Mouse (Mus musculus) testis, adult 2 months (tissue): ENCODE data around the gene Rnf20. TPM values are rescaled to one million over a fixed set of nuclear protein-coding genes. Genes with fewer than 3 reads are reported as not detected.
A peak's percentile ranks its signal among the peaks of the same experiment; 100 is the strongest.

Experiments used
- H3K27ac ChIP-seq: fragments of 200-500 bp; 2 replicates; pipeline ENCODE4 v1.5.1; 2012; ENCODE audit warnings: low read depth, low read length; ENCODE audit not compliant: control insufficient read depth, insufficient read depth
- H3K27me3 ChIP-seq: fragments of 200-500 bp; 2 replicates; pipeline ENCODE4 v1.6.1; 2012; ENCODE audit warnings: mild to moderate bottlenecking, low read length, moderate library complexity; ENCODE audit not compliant: control insufficient read depth, insufficient read depth
- H3K36me3 ChIP-seq: fragments of 200-500 bp; 2 replicates; pipeline ENCODE4 v1.6.1; 2012; ENCODE audit warnings: mild to moderate bottlenecking, low read length; ENCODE audit not compliant: control insufficient read depth, insufficient read depth
- H3K4me1 ChIP-seq: fragments of 200-500 bp; 2 replicates; pipeline ENCODE4 v1.6.1; 2012; ENCODE audit warnings: low read length; ENCODE audit not compliant: control insufficient read depth, insufficient read depth
- H3K4me3 ChIP-seq: fragments of 200-500 bp; 2 replicates; pipeline ENCODE4 v1.5.1; 2012; ENCODE audit warnings: low read depth, mild to moderate bottlenecking, low read length, moderate library complexity, mixed read lengths; ENCODE audit not compliant: control insufficient read depth
- CTCF ChIP-seq: fragments of 200-500 bp; IDR thresholded peaks from 2 replicates; pipeline ENCODE4 v1.5.1; 2012; ENCODE audit warnings: low read depth, mild to moderate bottlenecking, inconsistent platforms, low read length, moderate library complexity; ENCODE audit not compliant: control insufficient read depth, insufficient read depth, insufficient replicate concordance
- POLR2A ChIP-seq: fragments of 200-500 bp; IDR thresholded peaks from 2 replicates; pipeline ENCODE4 v1.6.1; 2012; ENCODE audit warnings: low read depth, mild to moderate bottlenecking, inconsistent platforms, low read length, moderate library complexity; ENCODE audit not compliant: control insufficient read depth
- polyA plus RNA-seq: library from polyadenylated mRNA; depleted of rRNA; stranded (reverse); fragments of >200 nt; gene quantifications from 2 replicates; pipeline ENCODE4 v1.2.3, GENCODE M21; 2012; rRNA removed

Gene Rnf20
- polyA plus RNA-seq, 1 experiment: 11.7 TPM

GRCm38 (mm10) chr4:49688594-49689288 lies 56.9 kb downstream of the Rnf20 start:
- TF ChIP-seq POLR2A (no peak), CTCF (peak; percentile 31; the same call in 1 of the 2 replicates)
- H3K27me3 ChIP-seq: no peaks in the 10 kb centered on the region

GRCm38 (mm10) chr4:49691405-49692194 lies 59.8 kb downstream of the Rnf20 start:
- Histone ChIP-seq H3K27me3 (no peaks in the 10 kb centered on the region), H3K4me1 (no peaks in the 10 kb centered on the region), H3K4me3 (no peak overlapping the region), H3K27ac (no peak overlapping the region), H3K36me3 (no peaks in the 10 kb centered on the region)
- no peak for TF ChIP-seq POLR2A
- TF ChIP-seq CTCF: no peak

More at GRCm38 (mm10) chr4:49688594-49689288, 56.9 kb downstream of the Rnf20 start:
- Histone ChIP-seq H3K4me1 (no peaks in the 10 kb centered on the region), H3K27ac (no peak overlapping the region), H3K4me3 (no peak overlapping the region), H3K36me3 (no peaks in the 10 kb centered on the region)

Other genes starting within 250 kb of the Rnf20 start
- 0.15 and 0.17 TPM in 2 replicates for gene Acnat2, start 223.9 kb upstream of the Rnf20 start, polyA plus RNA-seq
- 0.34 TPM in 1 of 2 replicates, not detected in the other for gene Acnat1, start 158.1 kb upstream of the Rnf20 start, polyA plus RNA-seq
- gene Baat, start 125.4 kb upstream of the Rnf20 start, polyA plus RNA-seq: not detected in 2 replicates
- gene Mrpl50, start 110.9 kb upstream of the Rnf20 start, polyA plus RNA-seq: 2.3 and 3.0 TPM in 2 replicates
- 4.9 and 5.4 TPM in 2 replicates for gene Zfp189, start 110.8 kb upstream of the Rnf20 start, polyA plus RNA-seq
- 0.10 and 0.25 TPM in 2 replicates for gene Aldob, start 82.5 kb upstream of the Rnf20 start, polyA plus RNA-seq
- 69.1 and 104 TPM in 2 replicates for gene Tmem246, start 34.1 kb upstream of the Rnf20 start, polyA plus RNA-seq
- 135 and 153 TPM in 2 replicates for gene Ppp3r2, start 50.0 kb downstream of the Rnf20 start, polyA plus RNA-seq
- gene Grin3a, start 213.7 kb downstream of the Rnf20 start, polyA plus RNA-seq: 0.04 and 0.05 TPM in 2 replicates